Mouse (Mus musculus): ENCODE measurements around the gene Cemip. TPM values are rescaled to one million over a fixed set of nuclear protein-coding genes. Genes with fewer than 3 reads are reported as not detected.

The Cemip gene
- 0.41 and 0.57 TPM in 2 replicates for polyA plus RNA-seq (2015; fragmentation: Nextera tagmentation; extraction: Ambion mirVana)

GRCm38 (mm10) chr7:84086039-84086829 is at the start of gene Cemip:
Cemip (minus strand) TSS chr7:84086502.

GRCm38 (mm10) chr7:83884021-83884658 is 202.2 kb downstream of the Cemip start, which contains the start of the genes Tlnrd1 and Mesd:
Tlnrd1 (minus strand) TSS chr7:83884305.
Mesd (plus strand) TSS chr7:83884466.

Other genes starting within 250 kb of the Cemip start
- gene Tlnrd1, start 202.2 kb downstream of the Cemip start, polyA plus RNA-seq (2015; fragmentation: Nextera tagmentation; extraction: Ambion mirVana): 11.3 and 12.8 TPM in 2 replicates
- gene Mesd, start 202.0 kb downstream of the Cemip start, polyA plus RNA-seq (2015; fragmentation: Nextera tagmentation; extraction: Ambion mirVana): 105 and 128 TPM in 2 replicates
- gene Abhd17c, start 65.4 kb upstream of the Cemip start, polyA plus RNA-seq (2015; fragmentation: Nextera tagmentation; extraction: Ambion mirVana): 29.5 and 40.9 TPM in 2 replicates

Data from adrenal gland, postnatal 0 days (tissue).